Mouse (Mus musculus): ENCODE measurements around the gene Mfap5.

DNA sequence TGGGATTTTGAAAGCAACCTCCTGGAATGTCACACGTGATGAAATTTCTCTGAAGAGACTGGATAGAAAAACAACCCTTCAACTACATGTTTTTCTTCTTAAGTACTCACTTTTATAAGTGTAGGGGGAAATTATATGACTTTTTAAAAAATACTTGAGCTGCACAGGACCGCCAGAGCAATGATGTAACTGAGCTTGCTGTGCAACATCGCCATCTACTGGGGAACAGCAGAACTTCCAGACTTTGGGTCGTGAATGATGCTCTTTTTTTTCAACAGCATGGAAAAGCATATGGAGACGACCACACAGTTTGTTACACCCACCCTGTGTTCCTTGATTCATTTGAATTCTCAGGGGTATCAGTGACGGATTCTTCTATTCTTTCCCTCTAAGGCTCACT lies 56.8 kb downstream of the Mfap5 start:
- peak; percentile 93 for TF ChIP-seq CTCF (IDR thresholded peaks at IDR 0.05; ENCODE audit: low read depth)
- no peak for TF ChIP-seq EP300 (optimal IDR thresholded peaks at IDR 0.05)

Measured in stomach, postnatal 0 days (tissue).